Mouse (Mus musculus): ENCODE measurements around the gene Ddn. TPM values are rescaled to one million over a fixed set of nuclear protein-coding genes. Genes with fewer than 3 reads are reported as not detected.
A peak's percentile ranks its signal among the peaks of the same experiment; 100 is the strongest.

Ddn gene
- total RNA-seq, 2 experiments from 2014 or later, result 285 to 294 TPM

- intact Hi-C loops (cut with DNase I), result no loop called here
- peak; percentile 56 to 87 for DNase-seq (ENCODE audit: extremely low spot score in 1 of 2, low spot score in 2 of 2)
Measured at GRCm38 (mm10) chr15:98805324-98806040, 3.8 kb downstream of the Ddn start.

GRCm38 (mm10) chr15:98804054-98804453 lies 5.2 kb downstream of the Ddn start:
- peak; percentile 83 to 86 for DNase-seq (ENCODE audit: extremely low spot score in 1 of 2, low spot score in 2 of 2)
- intact Hi-C loops (cut with DNase I), result no loop called here

- DNase-seq (ENCODE audit: extremely low spot score in 1 of 2, low spot score in 2 of 2), result no peak
- intact Hi-C loops (cut with DNase I), result no loop called here
Measured at GRCm38 (mm10) chr15:98802926-98803325, 6.4 kb downstream of the Ddn start.

- intact Hi-C loops (cut with DNase I), result loop anchor here (5.0 kb wide), 1 partner anchor 217 kb away; no protein-coding TSS in a partner anchor
Measured at GRCm38 (mm10) chr15:98799396-98799795, 9.9 kb downstream of the Ddn start.

GRCm38 (mm10) chr15:98798903-98799302 lies 10.4 kb downstream of the Ddn start:
- intact Hi-C loops (cut with DNase I), result loop anchor here (5.0 kb wide), 1 partner anchor 217 kb away; no protein-coding TSS in a partner anchor
- DNase-seq (ENCODE audit: extremely low spot score in 1 of 2, low spot score in 2 of 2), result no peak

More at GRCm38 (mm10) chr15:98799396-98799795, 9.9 kb downstream of the Ddn start:
- peak; percentile 66 to 84 for DNase-seq (ENCODE audit: extremely low spot score in 1 of 2, low spot score in 2 of 2)

- peak in 1 of 2 experiments; percentile 46 for DNase-seq (ENCODE audit: extremely low spot score in 1 of 2, low spot score in 2 of 2)
- intact Hi-C loops (cut with DNase I), result loop anchor here (5.0 kb wide), 1 partner anchor 216 kb away; no protein-coding TSS in a partner anchor
Measured at GRCm38 (mm10) chr15:98797835-98798492, 11.3 kb downstream of the Ddn start.

- intact Hi-C loops (cut with DNase I), result loop anchor here (5.0 kb wide), 1 partner anchor 215 kb away; no protein-coding TSS in a partner anchor
- DNase-seq (ENCODE audit: extremely low spot score in 1 of 2, low spot score in 2 of 2), result peak in 1 of 2 experiments; percentile 56
Measured at GRCm38 (mm10) chr15:98796803-98797595, 12.3 kb downstream of the Ddn start.

GRCm38 (mm10) chr15:98793141-98793698 lies 16.1 kb downstream of the Ddn start:
- intact Hi-C loops (cut with DNase I), result loop anchor here (5.0 kb wide), 1 partner anchor 131 kb away; the partner anchor contains the start of gene Ddx23
- no peak for DNase-seq (ENCODE audit: extremely low spot score in 1 of 2, low spot score in 2 of 2)

- peak in 1 of 2 experiments; percentile 58 for DNase-seq (ENCODE audit: extremely low spot score in 1 of 2, low spot score in 2 of 2)
Measured at GRCm38 (mm10) chr15:98792233-98793020, 16.9 kb downstream of the Ddn start.

GRCm38 (mm10) chr15:98791771-98792170 lies 17.5 kb downstream of the Ddn start:
- intact Hi-C loops (cut with DNase I), result loop anchor here (5.0 kb wide), 1 partner anchor 129 kb away; the partner anchor contains the start of gene Ddx23
- DNase-seq (ENCODE audit: extremely low spot score in 1 of 2, low spot score in 2 of 2), result peak in 1 of 2 experiments; percentile 28

More at GRCm38 (mm10) chr15:98792233-98793020, 16.9 kb downstream of the Ddn start:
- intact Hi-C loops (cut with DNase I), result loop anchor here (5.0 kb wide), 1 partner anchor 130 kb away; the partner anchor contains the start of gene Ddx23

GRCm38 (mm10) chr15:98791221-98791620 lies 18.1 kb downstream of the Ddn start:
- intact Hi-C loops (cut with DNase I), result loop anchor here (5.0 kb wide), 1 partner anchor 129 kb away; the partner anchor contains the start of gene Ddx23
- DNase-seq (ENCODE audit: extremely low spot score in 1 of 2, low spot score in 2 of 2), result no peak

- no peak for DNase-seq (ENCODE audit: extremely low spot score in 1 of 2, low spot score in 2 of 2)
- intact Hi-C loops (cut with DNase I), result loop anchor here (5.0 kb wide), 1 partner anchor 128 kb away; the partner anchor contains the start of gene Ddx23
Measured at GRCm38 (mm10) chr15:98790761-98791160, 18.5 kb downstream of the Ddn start.

GRCm38 (mm10) chr15:98789661-98790535 lies 19.4 kb downstream of the Ddn start, which contains the start of gene Wnt1:
Gene Wnt1 (plus strand): TSS chr15:98789857.
- intact Hi-C loops (cut with DNase I), result loop anchor here (5.0 kb wide), 2 partner anchors 73 to 128 kb away; partner anchors contain the start of gene Ddx23

GRCm38 (mm10) chr15:98788972-98789660 lies 20.2 kb downstream of the Ddn start:
- DNase-seq (ENCODE audit: extremely low spot score in 1 of 2, low spot score in 2 of 2), result no peak
- intact Hi-C loops (cut with DNase I), result loop anchor here (5.0 kb wide), 1 partner anchor 72 kb away; no protein-coding TSS in a partner anchor

More at GRCm38 (mm10) chr15:98789661-98790535, 19.4 kb downstream of the Ddn start, which contains the start of gene Wnt1:
- peak in 1 of 2 experiments; percentile 71 for DNase-seq (ENCODE audit: extremely low spot score in 1 of 2, low spot score in 2 of 2)

- no peak for DNase-seq (ENCODE audit: extremely low spot score in 1 of 2, low spot score in 2 of 2)
- intact Hi-C loops (cut with DNase I), result loop anchor here (5.0 kb wide), 1 partner anchor 71 kb away; no protein-coding TSS in a partner anchor
Measured at GRCm38 (mm10) chr15:98787930-98788329, 21.4 kb downstream of the Ddn start.

GRCm38 (mm10) chr15:98785744-98786143 lies 23.5 kb downstream of the Ddn start:
- DNase-seq (ENCODE audit: extremely low spot score in 1 of 2, low spot score in 2 of 2), result no peak
- intact Hi-C loops (cut with DNase I), result loop anchor here (5.0 kb wide), 1 partner anchor 68 kb away; no protein-coding TSS in a partner anchor
